Mouse (Mus musculus) erythroblast, adult 5-6 weeks (primary cell): Measurements from ENCODE around the gene Cldn2. TPM values are rescaled to one million over a fixed set of nuclear protein-coding genes. Genes with fewer than 3 reads are reported as not detected.

Source experiments
- ATAC-seq: replicated peaks from 2 replicates; pipeline ENCODE4 v1.8.0; 2016; ENCODE audit warnings: moderate number of reproducible peaks, mild to moderate bottlenecking, moderate TSS enrichment, inconsistent platforms; ENCODE audit not compliant: poor library complexity, low FRiP score, severe bottlenecking
- total RNA-seq, 2 experiments: library from RNA; stranded (forward) in 1 of 2; stranded (reverse) in 1 of 2; fragments of 150-400 nt in 1 of 2; fragments of 200-764, 138-1000 nt in 1 of 2; gene quantifications; 2 replicates each; pipeline versions ENCODE4 v1.2.3 to v1.2.4; 2015 to 2017; ENCODE audit warnings: low replicate concordance in 2 of 2

The Cldn2 gene
- total RNA-seq, 2 experiments from 2014 or later = not detected

DNA sequence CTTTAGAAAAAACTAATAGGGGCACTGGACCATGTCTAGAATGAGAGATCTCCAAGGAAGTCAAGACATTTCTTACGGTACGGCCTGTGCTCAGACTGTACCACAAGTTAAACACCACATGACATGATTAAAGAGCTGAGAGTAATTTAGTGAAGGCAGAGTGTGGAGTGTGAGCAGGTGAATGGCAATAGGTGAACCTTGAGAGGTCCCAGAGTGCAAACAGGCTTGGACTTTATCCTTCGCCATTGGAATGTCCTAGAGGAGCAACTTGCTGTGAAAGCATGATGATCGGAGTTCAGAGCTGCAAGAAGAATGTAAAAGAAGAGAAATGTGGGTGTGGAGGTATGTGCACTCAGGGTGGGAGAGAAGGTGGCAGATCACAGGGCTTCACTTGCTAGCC lies 5.3 kb downstream of the Cldn2 start:
- ATAC-seq = no peak

DNA sequence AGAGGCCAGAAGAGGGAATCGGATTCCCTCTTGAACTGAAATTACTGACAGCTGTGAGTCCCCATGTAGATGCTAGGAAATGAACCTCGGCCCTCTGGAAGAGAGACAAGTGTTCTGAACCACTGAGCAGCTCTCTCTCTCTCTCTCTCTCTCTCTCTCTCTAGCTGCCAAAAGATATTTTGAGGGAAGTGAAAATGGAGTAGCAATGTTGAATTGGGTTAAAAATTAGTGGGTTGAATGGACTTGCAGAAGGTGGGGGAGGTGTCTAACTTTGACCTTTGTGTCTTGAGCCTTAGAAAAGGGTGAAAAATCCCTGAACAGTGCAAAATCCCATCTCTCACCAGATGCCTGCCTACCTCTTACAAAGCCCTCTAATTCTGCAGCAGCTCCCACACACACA lies 6.8 kb downstream of the Cldn2 start:
- no peak for ATAC-seq

DNA sequence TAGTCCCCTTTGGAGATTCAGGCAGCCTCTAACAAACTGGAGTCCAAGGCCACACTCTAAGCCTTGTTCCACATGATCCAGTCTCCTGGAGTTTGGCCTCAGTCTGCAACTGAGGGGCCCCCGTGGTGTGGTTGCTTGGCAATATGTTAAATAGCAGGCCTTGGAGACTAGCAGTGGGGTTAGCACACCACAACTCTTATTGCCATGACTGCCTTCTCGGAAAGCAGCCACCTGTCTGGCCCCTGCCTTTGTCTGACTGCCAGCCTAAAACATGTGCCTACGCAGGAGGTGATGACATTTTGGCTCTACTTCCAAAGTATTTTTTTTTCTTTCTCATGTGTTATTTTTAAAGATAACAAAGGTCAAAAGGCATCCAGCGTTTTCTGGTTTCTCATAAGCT lies 7.5 kb downstream of the Cldn2 start:
- ATAC-seq = no peak

DNA sequence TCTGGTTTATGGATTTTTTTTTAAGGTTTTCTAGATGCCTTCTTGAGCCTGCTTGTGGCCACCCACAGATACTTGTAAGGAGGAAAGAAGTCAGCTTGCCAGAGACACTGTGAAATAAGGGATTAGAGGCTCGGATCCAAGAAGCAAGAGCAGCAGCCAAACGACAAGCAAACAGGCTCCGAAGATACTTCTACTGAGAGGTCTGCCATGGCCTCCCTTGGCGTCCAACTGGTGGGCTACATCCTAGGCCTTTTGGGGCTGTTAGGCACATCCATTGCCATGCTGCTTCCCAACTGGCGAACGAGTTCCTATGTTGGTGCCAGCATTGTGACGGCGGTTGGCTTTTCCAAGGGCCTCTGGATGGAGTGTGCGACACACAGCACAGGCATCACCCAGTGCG lies 7.9 kb downstream of the Cldn2 start:
- no peak for ATAC-seq

DNA sequence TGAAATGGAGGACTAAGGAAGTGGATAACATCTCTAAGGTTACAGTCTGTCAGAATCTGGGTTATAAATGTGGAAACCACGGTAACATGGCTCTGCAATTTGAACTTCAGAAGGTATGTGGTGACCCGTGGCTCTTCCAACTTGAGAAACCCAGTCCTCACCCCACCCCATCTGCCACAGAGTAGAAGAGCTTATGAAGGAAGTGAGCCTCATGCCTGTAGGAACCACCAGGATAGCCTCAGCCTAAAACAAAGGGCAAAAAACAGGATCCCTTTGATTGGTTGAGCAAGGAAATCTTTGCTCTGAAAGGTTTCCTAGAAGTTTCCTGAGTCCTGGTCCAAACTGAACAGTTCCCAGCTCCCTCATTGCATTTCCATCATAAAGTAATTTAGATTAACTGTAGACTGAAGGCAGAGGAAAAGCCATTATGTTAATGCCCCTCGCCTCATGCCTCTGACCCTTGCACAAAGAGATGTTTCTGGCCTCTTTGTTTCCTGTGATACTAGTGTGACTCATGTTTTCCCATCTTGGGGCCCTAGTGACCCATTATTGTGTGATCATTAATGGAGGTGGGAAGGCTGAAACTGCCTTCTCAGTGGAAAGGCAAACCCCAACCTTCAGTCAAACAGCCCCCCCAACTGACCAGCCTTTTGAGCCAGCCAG lies 12.1 kb downstream of the Cldn2 start:
- ATAC-seq = no peak

DNA sequence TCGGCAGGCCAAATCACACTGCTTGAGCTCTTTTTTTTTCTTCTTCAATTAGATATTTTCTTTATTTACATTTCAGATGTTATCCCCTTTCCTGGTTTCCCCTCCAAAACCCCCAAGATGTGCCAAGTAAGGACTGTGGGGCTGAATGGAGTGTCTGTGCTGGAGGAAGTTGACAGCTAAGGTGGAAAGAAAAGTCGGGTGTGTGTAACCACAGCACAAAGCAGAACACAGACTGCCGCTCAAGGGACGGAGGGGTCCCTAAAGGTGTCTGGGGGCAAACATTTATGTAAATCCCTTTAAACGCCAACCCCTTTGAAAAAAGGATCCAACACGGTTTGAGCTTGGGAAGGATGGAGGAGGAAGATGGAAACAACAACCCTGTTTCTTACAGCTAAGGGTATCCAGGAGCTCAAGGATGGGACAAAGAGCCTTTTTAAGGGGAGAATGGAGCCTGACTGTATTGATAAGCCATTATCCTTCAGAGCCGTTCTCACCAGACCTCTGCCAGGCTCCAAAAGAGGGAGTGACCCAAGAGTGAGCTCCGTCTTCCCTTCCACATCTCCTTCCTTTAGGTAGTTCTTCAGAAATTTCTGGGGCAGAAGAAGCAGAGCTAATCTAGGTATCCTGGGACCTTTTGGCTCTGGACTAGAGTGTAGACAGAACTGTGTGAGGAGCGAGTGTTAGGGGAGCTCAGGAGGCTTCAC lies 12.8 kb downstream of the Cldn2 start:
- ATAC-seq = no peak

DNA sequence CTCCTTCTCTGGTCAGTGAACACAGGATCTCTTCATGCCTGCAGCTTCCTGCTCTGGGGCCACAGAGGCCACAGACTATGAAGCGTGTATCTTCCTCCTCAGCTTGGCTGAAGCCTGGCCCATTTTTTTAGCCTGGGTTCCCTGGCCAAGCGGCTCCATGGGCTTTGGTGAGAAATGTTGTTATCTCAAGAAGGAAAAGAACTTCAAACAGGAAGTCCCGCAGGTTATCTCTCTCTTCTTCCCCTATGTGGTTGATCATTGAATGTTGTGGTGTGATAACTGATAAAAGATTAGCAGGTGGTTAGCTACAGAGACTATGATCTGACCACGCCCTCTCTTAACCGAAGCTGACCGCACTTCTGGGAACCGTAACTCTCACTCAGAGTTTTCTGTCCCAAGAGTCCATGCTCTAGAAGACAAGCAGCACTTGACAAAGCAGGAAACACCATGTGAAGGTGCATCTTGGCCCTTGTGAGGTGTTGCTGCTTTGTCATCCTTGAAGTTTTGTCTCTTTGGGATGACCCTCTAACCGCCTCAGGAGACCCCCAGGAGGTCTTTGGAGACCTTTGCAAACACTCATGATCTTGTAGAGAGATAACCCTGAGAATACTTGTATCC lies 13.5 kb downstream of the Cldn2 start:
- no peak; the same call in 1 of the 2 replicates for ATAC-seq

DNA sequence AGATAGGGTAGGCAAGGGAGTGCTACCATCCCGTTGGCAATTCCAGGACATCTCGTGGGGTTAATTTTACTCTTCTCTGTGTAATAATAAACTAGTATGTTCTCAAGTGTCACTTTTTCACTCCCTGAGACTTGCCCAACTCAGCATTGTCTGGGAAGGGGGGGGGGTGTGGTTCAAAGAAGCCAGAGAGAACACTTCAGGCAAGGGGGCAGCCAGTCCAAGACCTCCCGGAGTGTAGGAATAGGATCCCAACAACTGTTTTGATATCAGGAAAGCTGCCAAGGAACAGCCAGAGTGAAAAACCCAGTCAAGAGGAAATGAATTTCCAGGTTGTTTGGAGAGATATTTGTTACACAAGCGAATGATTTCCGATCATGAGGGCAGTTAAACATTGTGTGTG lies 14.6 kb downstream of the Cldn2 start:
- no peak for ATAC-seq

DNA sequence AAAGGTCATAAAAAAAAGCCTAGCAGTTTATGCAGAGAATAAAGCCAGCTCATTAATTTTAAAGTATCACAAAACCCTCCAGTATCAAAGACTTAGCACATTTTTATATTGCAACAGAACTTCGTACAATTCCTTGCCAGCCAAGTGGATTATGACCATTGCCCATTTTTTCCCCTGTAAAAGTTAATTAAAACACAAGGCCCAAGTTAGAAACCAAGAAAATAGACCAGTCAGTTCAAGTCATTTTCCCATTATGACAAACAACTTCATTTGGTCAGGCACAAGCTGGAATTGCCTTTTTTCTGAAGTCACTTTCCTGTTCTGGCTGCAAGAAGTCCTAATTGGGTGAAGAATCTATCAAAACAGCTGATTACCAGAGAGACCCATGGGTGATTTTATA lies 24.8 kb downstream of the Cldn2 start:
- no peak for ATAC-seq

DNA sequence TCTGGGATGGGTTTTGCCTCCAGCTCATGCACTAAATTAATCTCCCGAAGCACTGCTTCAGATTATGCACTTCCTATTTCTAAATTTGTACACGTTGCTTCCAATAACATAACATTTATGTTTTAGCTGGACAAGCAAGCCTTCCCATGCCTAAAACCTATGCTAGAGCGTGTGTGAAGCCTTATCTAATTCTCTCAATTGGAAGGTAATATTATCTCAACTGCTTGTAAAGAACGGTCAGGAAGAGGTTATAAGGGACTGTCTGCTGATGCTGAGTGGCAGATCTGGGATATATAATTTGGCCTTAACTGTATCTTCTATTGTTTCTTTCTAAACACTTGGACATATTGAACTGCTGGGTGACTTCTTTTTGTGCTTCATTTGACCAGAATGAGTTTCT lies 26.3 kb downstream of the Cldn2 start:
- no peak for ATAC-seq

DNA sequence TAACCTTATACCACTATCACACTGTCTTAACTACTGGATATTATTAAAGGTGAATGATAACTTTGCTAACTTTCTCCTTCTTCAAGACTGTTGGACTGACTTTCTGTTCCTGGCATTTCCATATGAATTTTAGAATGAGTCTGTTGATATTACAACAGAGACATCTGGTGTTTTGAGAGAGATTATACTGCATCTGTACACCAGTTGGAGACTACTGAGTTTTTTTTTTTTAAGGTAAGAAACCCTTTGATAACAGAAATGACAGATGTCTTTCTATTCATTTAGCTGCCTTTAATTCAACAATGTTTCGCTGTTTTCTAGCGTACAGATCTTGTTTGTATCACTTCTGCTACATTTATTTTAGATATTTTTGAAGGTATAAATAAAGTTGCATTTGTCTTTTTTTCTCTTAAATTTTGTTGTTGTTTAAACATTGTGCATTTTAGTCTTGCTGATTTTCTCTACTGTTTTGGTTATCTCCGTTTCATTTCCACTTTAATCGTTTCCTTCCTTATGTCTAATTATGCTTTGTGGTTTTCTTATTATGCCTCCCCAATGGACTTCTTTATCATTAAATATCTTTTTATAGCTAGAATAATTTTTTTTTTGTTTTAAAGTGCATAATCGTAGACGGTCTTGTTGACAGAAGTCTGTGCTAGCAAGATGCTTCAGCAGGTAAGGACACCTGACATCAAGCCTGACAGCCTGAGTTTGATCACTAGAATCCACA lies 27.9 kb downstream of the Cldn2 start:
- no peak for ATAC-seq

DNA sequence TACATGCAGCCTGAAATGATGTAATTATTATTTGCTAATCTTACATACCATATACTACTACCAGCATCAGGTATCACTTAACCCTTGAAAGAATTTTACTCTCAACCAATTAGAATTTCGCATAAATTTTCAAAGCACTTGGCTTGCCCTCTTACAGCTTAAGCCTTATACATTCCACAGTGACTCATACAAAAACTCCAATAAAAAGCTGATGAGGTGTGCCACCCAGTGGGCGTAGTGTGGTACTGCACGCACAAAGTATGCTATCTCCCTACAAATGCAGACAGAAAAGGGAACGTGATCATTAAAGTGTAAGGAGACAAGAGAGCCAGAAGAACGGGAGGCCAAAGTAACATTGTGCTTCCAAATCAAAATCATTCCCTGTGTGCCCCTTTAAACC lies 31.8 kb downstream of the Cldn2 start:
- ATAC-seq = peak; percentile 74; the same call in 1 of the 2 replicates

DNA sequence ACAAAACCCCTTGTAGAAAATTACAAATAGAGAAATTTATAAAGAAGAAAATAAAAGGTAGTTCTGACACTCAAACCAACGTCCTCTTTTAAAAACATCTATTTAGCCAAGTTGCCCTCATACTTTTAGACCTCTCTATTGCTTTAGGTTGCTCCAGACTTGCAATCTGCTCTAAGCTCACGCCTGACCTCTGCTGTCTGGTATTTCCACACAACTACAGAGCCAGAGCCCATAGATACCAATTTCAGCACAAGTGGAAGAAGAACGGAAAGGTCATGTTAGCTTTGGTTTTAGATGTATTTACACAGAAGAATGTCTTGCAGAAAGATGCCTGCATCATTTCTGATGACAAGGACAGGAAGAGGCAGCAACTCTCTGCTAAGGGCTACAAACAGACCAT lies 38.4 kb downstream of the Cldn2 start:
- ATAC-seq = no peak

DNA sequence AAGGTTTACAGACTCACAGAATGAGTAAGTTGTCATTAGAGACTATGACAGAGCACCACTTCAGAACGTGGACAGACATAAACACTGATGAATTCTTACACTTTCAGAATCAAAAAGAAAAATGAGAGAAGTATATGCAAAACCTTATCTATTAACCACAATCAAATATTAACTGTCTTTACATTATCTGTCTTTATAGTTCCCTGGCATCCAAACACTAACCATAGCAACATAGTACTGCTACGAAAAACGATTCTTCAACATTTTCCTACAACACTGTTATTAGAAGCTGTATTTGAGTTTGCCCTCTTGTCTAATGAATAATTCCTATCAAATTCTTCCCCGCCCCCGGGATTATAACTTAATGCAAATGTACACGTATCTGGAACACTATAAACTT lies 40.5 kb downstream of the Cldn2 start:
- ATAC-seq = no peak

DNA sequence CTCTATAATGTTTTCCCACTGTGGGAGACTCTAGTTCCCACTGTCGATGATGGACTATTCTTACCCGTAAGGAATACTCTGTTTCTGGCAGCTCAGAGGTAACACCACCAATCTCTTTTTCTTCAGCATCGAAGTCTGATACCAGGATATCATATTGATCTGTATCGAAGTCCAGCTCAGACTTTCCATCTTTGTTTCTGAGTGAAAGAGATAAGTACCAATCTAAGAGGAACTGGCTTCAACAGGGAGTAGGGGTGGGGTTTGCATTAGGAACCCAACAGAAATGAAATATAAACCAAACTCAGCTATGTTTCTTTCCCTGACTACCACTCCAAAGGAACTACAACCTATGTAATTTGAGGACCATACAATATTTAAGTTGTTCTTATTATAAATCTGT lies 54.2 kb downstream of the Cldn2 start:
- no peak for ATAC-seq

DNA sequence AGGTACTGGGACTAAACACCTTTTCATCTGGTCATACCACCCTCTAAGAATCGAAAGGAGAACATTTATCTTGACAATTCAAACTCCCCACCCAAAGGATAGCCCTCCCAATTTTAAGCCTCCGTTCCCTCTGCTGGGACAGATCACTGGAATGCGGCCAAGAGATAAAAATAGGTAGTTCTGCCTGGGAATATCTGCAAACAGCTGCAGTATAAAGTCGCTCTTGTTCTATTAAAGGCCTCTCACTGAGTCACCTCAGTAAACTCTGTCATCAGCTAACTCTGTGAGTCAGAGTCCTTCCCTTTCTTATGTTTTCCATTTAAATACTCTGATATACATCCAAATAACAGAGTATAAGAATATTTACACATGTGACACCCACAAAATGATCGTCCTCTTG lies 58.8 kb downstream of the Cldn2 start:
- no peak for ATAC-seq

Other genes with a start within 250 kb of the Cldn2 start
- 1.7 TPM in 1 of 2 replicates, not detected in the other for gene Rnf128, start 237.5 kb upstream of the Cldn2 start, total RNA-seq (2015; ENCODE audit: low replicate concordance)
- 0.56 and 1.8 TPM in 2 replicates for gene Rnf128, start 237.5 kb upstream of the Cldn2 start, total RNA-seq (2017; ENCODE audit: low replicate concordance)
- gene Tbc1d8b, start 115.8 kb upstream of the Cldn2 start, total RNA-seq (2015; ENCODE audit: low replicate concordance) = 0.96 and 3.1 TPM in 2 replicates
- 1.4 and 3.2 TPM in 2 replicates for gene Tbc1d8b, start 115.8 kb upstream of the Cldn2 start, total RNA-seq (2017; ENCODE audit: low replicate concordance)
- gene Gm15013, start 86.3 kb upstream of the Cldn2 start, total RNA-seq (2015; ENCODE audit: low replicate concordance) = not detected in 2 replicates
- not detected in 2 replicates for gene Gm15013, start 86.3 kb upstream of the Cldn2 start, total RNA-seq (2017; ENCODE audit: low replicate concordance)
- not detected in 2 replicates for gene Ripply1, start 18.5 kb upstream of the Cldn2 start, total RNA-seq (2015; ENCODE audit: low replicate concordance)
- gene Ripply1, start 18.5 kb upstream of the Cldn2 start, total RNA-seq (2017; ENCODE audit: low replicate concordance) = not detected in 2 replicates
- not detected in 2 replicates for gene Morc4, start 70.8 kb downstream of the Cldn2 start, total RNA-seq (2015; ENCODE audit: low replicate concordance)
- 0.51 TPM in 1 of 2 replicates, not detected in the other for gene Morc4, start 70.8 kb downstream of the Cldn2 start, total RNA-seq (2017; ENCODE audit: low replicate concordance)
- gene Rbm41, start 197.8 kb downstream of the Cldn2 start, total RNA-seq (2015; ENCODE audit: low replicate concordance) = 5.6 and 16.9 TPM in 2 replicates
- gene Rbm41, start 197.8 kb downstream of the Cldn2 start, total RNA-seq (2017; ENCODE audit: low replicate concordance) = 10.7 and 14.5 TPM in 2 replicates